Mouse (Mus musculus): ENCODE measurements around the gene Micu1.

DNA sequence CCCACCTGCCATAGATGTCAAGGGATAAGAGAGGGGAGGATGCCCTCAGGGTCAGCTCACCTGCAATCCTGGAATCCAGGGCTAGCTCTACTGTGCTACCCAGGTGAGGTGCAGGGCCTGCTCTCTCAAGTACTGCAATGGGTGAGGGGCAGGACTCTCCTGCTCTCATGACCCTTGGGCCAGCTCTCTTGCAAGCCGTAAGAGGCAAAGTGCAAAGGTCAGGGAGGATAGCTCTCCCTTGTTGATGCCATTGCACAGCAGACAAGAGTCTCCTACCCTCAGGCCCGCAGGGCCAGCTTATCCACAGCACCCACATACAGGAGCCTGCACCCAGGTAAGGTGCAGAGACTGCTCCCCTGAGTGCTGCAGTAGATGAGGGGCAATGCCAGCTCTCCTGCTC lies 15.2 kb upstream of the Micu1 start:
- TF ChIP-seq CTCF (IDR thresholded peaks at IDR 0.05; ENCODE audit: low read depth, low read length) (no peak), POLR2A (IDR thresholded peaks at IDR 0.05; ENCODE audit: insufficient read depth, low read length) (no peak), EP300 (IDR thresholded peaks at IDR 0.05; ENCODE audit: insufficient read depth, low read depth, low read length) (no peak)

All from ES-Bruce4 (cell line).